Mouse (Mus musculus) heart, adult 10 weeks (tissue): ENCODE data around the gene Uqcrc1. TPM values are rescaled to one million over a fixed set of nuclear protein-coding genes. Genes with fewer than 3 reads are reported as not detected.

Experiments
- polyA plus RNA-seq: library from polyadenylated mRNA; stranded (reverse); fragments of 350-450 nt; fragmentation: Illumina TruSeq; extraction: RNeasy Lipid Tissue Mini Kit (QIAGEN cat#74804); gene quantifications from one replicate; pipeline ENCODE4 v1.2.3, GENCODE M21; 2014; ENCODE audit warnings: low read depth, low replicate concordance

The Uqcrc1 gene
- 1,473 TPM for polyA plus RNA-seq

DNA sequence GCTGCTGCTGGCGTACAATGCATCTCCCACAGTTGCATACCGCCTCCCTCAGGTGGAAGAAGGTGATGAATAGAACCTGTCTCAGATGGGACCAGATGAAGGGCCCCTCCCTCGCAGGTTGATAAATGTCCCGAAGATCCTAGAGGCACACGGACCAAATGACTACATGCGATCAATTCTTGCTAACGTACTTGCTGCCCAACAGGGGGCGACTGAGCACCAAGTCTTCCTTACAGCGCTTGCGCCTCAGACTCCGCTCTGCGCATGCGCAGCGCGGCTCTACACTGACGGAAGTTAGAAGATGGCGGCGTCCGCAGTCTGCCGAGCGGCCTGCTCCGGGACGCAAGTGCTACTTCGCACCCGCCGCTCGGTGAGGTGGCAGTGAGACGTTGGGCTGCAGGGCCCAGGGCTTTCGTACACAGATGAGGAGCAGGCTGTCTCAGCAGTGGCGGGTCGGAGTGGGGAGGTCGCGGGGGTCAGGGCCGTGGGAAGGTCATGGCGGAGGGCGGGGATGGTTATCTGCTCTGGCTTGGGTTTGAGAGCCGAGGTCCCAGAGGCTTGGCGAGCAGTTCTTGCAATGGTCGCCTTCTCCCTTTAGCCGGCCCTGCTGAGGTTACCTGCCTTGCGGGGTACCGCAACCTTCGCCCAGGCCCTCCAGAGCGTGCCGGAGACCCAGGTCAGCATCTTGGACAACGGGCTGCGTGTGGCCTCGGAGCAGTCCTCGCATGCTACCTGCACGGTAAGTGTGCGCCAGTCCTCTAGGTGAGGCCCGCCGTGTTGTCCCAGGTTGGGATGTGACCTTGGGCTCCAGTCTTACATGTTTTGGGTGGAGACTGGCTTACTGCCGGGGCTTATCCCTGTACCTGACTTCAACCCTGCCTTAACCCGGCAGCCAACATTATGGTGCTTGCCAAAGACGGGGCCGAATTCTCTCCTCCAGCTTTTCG is at the start of gene Uqcrc1:
TSS of gene Uqcrc1 (plus strand) at position 216 of the 947 bp plus-strand sequence.

DNA sequence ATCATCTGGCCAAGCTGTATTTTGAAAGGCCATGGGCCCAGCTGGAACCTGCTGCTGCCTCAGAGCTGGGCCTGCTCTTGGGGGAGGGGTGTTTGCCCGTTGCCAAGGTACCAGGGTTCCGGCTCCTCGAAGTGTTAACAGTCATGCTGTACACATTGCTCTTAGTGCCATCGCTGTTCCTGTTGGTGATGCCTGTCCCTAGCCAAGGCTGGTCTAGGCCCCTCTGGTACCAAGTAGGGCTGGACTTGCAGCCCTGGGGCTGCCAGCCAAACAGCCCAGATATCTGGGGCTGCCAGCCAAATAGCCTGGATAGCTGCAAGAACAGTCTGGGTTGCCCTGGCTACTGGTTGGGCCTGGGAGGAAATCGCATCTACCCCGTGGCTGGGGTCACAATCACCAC is 21.9 kb upstream of the Uqcrc1 start, which contains the start of gene Tmem89:
TSS of gene Tmem89 (plus strand) at position 129 of the 400 bp plus-strand sequence.

DNA sequence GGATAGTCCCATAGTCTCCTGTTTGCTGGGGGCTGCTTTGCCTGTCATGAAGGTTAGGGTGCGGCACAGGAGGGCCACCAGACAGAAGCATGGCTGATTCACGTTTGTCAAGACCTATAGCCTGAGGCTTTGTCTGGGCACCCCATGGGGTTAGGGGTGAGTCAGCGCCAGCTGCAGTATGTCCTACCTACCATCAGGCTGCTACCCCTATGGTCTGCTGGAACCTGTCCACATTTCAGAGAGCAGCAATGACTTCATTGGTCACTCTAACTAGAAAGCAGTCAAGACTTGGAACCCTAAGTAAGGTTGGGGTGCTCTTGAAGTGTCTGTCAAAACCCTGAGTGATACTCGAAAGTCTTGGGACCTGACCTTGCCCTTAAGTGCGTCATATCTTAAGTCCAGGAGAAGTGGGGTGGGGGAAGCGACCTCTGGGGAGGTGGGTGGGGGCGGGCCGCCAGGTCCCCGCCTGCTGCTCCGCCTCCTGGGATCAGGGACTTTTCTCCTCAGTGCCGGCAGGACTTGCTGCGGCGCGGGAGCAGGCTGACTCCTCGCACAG is 16.7 kb downstream of the Uqcrc1 start, which contains the start of gene Col7a1:
TSS of gene Col7a1 (plus strand) at position 506 of the 556 bp plus-strand sequence.

DNA sequence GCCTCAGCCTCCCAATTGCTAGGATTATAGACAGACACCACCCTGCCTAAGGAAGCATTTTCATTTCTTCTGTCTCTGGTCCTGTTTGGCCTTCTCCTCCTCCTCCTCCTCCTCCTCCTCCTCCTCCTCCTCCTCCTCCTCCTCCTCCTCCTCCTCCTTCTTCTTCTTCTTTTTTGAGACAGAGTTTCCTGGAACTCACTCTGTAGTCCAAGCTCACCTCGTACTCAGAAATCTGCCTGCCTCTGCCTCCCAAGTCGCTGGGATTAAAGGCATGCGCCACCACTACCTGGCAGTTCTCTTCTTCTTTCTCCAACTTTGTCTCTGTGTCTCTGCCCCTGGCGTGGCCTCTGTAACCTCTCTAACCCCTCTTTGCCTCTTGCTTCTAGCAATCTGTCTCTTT is 49.3 kb downstream of the Uqcrc1 start, which contains the start of gene Ucn2:
TSS of gene Ucn2 (plus strand) at position 301 of the 400 bp plus-strand sequence.

DNA sequence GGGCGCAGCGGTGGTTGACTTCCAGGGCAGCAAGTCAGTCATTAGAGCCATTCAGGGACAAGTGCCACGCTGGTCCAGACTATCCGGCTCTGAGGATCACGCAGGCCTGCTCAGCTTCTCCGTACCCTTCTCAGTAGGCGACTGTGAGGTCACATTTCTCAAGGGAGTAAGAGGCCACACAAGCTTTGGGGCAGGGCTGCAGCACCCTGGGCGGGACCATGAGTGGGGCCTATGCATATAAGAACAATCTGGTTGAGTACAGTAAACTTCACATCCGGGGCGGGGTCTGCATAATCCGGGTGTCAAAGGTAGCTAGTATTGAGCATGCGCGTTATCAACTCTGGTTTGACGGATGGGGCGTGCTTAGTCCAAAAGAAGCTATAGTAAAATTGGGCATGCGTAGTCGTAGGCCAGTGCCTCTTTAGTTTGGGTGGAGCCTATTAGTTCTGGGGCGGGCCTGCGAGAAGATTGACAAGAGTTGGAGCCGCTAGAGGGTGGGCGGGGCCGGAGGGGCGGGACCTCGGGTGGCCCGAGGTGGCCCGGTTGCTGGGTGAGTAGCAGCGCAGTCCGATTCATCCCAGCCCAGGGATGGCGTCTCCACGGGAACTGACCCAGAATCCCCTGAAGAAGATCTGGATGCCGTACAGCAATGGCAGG is 55.1 kb downstream of the Uqcrc1 start, which contains the start of gene Pfkfb4:
TSS of gene Pfkfb4 (plus strand) at position 351 of the 657 bp plus-strand sequence.

Other genes starting within 250 kb of the Uqcrc1 start
- gene Prkar2a, start 247.3 kb upstream of the Uqcrc1 start, polyA plus RNA-seq: 62.2 TPM
- 22.0 TPM for gene Ip6k2, start 152.8 kb upstream of the Uqcrc1 start, polyA plus RNA-seq
- 11.4 TPM for gene Nckipsd, start 128.3 kb upstream of the Uqcrc1 start, polyA plus RNA-seq
- gene Celsr3, start 110.3 kb upstream of the Uqcrc1 start, polyA plus RNA-seq: not detected
- 27.2 TPM for gene Slc26a6, start 83.3 kb upstream of the Uqcrc1 start, polyA plus RNA-seq
- gene Tmem89, start 22.0 kb upstream of the Uqcrc1 start, polyA plus RNA-seq: not detected
- gene Col7a1, start 17.0 kb downstream of the Uqcrc1 start, polyA plus RNA-seq: 0.60 TPM
- 0.42 TPM for gene Ucn2, start 49.4 kb downstream of the Uqcrc1 start, polyA plus RNA-seq
- gene Pfkfb4, start 55.1 kb downstream of the Uqcrc1 start, polyA plus RNA-seq: 4.6 TPM
- 40.8 TPM for gene Shisa5, start 101.9 kb downstream of the Uqcrc1 start, polyA plus RNA-seq
- gene Trex1, start 123.1 kb downstream of the Uqcrc1 start, polyA plus RNA-seq: 22.4 TPM
- 7.5 TPM for gene Atrip, start 137.5 kb downstream of the Uqcrc1 start, polyA plus RNA-seq
- 13.3 TPM for gene Ccdc51, start 145.9 kb downstream of the Uqcrc1 start, polyA plus RNA-seq
- gene Tma7, start 146.0 kb downstream of the Uqcrc1 start, polyA plus RNA-seq: 188 TPM
- gene Plxnb1, start 158.8 kb downstream of the Uqcrc1 start, polyA plus RNA-seq: 25.6 TPM
- gene Fbxw21, start 225.4 kb downstream of the Uqcrc1 start, polyA plus RNA-seq: not detected